Mouse (Mus musculus) midbrain, embryonic 16.5 days (tissue): ENCODE results near the gene B3gat2. TPM values are rescaled to one million over a fixed set of nuclear protein-coding genes. Genes with fewer than 3 reads are reported as not detected.

Source experiments
- ATAC-seq: fragments of 200-750 bp; cut with Nextera tagmentation; 2 replicates; pipeline ENCODE4 v1.8.0; 2017; ENCODE audit warnings: moderate TSS enrichment
- H3K27ac ChIP-seq: fragments of 300-500 bp; sonication (generic); 2 replicates; pipeline ENCODE4 v1.5.1; 2014; ENCODE audit warnings: mild to moderate bottlenecking, low read length, mixed read lengths
- H3K27me3 ChIP-seq: fragments of 300-500 bp; sonication (generic); 2 replicates; pipeline ENCODE4 v1.6.1; 2014; ENCODE audit warnings: low read depth, low read length, mixed read lengths; ENCODE audit not compliant: control insufficient read depth, insufficient read depth
- H3K36me3 ChIP-seq: fragments of 300-500 bp; sonication (generic); 2 replicates; pipeline ENCODE4 v1.6.1; 2014; ENCODE audit warnings: mild to moderate bottlenecking, low read length, moderate library complexity, mixed read lengths; ENCODE audit not compliant: control insufficient read depth, insufficient read depth
- H3K4me1 ChIP-seq: fragments of 300-500 bp; sonication (generic); 2 replicates; pipeline ENCODE4 v1.6.1; 2014; ENCODE audit warnings: mild to moderate bottlenecking, low read length, mixed read lengths; ENCODE audit not compliant: control insufficient read depth, insufficient read depth
- H3K4me2 ChIP-seq: fragments of 300-500 bp; sonication (generic); 2 replicates; pipeline ENCODE4 v1.6.1; 2014; ENCODE audit warnings: mild to moderate bottlenecking, low read length, mixed read lengths
- H3K4me3 ChIP-seq: fragments of 300-500 bp; sonication (generic); 2 replicates; pipeline ENCODE4 v1.5.1; 2014; ENCODE audit warnings: low read depth, mild to moderate bottlenecking, low read length, moderate library complexity, mixed read lengths
- H3K9ac ChIP-seq: fragments of 300-500 bp; sonication (generic); 2 replicates; pipeline ENCODE4 v1.6.1; 2014; ENCODE audit warnings: low read depth, low read length, mixed read lengths
- H3K9me3 ChIP-seq: fragments of 300-500 bp; sonication (generic); replicated peaks from 2 replicates; pipeline ENCODE4 v1.6.1; 2014; ENCODE audit warnings: mild to moderate bottlenecking, low read length, mixed read lengths; ENCODE audit not compliant: control insufficient read depth, poor library complexity, severe bottlenecking
- WGBS: fragments of 180-500 bp; shearing (Covaris S2); extraction: QIAGEN DNeasy Blood & Tissue Kit; methylation state at CpG from one replicate; pipeline ENCODE4 v1.1.7; 2014; 5-methylcytosine and 5-hydroxymethylcytosine counted together
- polyA plus RNA-seq: library from polyadenylated mRNA; unstranded; fragments of >200 nt; fragmentation: Nextera tagmentation; extraction: Ambion mirVana; gene quantifications from 2 replicates; pipeline ENCODE4 v1.2.1, GENCODE M21; 2015

B3gat2 gene
- polyA plus RNA-seq, 1 experiment from 2014 or later, result 16.3 TPM

GRCm38 (mm10) chr1:23798306-23798705 is 36.8 kb downstream of the B3gat2 start:
- no peak overlapping the region for H3K4me3 ChIP-seq
- no peaks in the 10 kb centered on the region for H3K4me1 ChIP-seq
- 91% methylated on average over 9 of the region's 9 CpGs for WGBS
- H3K4me2 ChIP-seq, result no peak overlapping the region
- H3K9ac ChIP-seq, result no peak overlapping the region
- no peak for ATAC-seq
- H3K27ac ChIP-seq, result no peak overlapping the region
- H3K27me3 ChIP-seq, result no peaks in the 10 kb centered on the region
- H3K9me3 ChIP-seq, result no peaks in the 10 kb centered on the region
- H3K36me3 ChIP-seq, result no peaks in the 10 kb centered on the region

DNA sequence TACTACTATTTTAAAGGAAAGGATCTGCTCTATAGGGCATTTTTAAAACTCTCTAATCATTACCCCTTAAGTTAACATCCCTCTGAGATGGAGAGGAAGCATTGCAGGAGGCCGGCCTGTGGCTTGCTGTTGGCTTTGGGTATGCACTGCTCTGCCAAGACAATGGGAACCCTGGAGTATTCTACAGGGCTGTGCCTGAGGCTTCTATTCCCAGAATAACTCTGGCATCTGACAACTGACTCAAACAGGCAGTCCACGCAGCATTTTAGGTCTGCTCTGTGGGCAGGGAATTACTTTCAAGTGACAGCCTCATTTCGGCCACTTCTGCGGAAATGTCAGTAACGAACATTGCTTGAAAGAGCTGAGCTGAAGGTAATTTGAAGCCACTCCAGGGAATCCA is 60.1 kb downstream of the B3gat2 start:
- H3K4me3 ChIP-seq, result no peak overlapping the region
- no peak overlapping the region for H3K4me2 ChIP-seq
- no peaks in the 10 kb centered on the region for H3K27me3 ChIP-seq
- no peak overlapping the region for H3K27ac ChIP-seq
- H3K9me3 ChIP-seq, result no peaks in the 10 kb centered on the region
- 64% methylated on average over 5 of the region's 5 CpGs for WGBS
- no peaks in the 10 kb centered on the region for H3K36me3 ChIP-seq
- H3K9ac ChIP-seq, result no peak overlapping the region
- 0 out of 2 replicates have a peak, but pooled peaks have one; percentile 51 for ATAC-seq
- H3K4me1 ChIP-seq, result peaks cover 3% of the 10 kb centered on the region

DNA sequence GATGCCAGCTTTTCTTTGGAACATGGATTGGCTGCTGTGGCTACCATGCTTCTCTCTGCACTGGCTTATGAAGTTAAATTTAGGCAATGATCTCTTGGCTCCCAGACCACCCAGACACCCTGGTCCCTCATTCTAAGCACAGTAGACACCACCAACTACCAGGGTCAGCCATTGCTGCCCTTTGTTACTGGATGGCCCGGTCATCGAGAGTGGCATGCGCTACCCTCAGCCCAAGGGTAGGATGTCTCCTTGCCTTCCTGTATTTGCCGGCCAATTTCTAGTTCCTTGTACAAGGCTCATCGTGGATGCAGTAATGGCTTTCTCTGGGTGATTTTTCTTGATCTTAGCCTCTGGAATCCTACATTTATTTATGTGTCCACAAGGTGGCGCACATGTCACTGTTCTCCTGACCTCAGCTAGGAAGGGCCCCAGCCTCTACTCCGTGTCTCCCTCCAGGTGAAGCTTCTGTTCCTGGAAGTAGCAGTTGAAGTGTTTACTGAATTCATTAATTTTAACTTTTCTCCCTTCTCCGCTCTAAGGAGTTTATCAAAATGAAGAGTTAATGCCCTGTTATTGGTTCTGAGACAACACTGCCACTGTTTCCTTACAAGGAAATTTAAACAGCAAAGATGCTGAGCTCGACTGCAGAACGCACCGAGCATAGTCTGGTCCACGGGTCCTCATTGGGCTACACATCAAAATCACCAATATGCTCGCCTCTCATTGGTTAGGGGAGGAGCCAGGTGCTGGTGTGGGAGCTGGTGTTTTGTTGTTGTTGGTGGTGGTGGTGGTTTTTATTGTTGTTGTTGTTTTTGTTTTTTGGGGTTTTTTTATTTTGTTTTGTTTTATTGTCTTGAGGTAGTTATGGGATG is 65.6 kb downstream of the B3gat2 start:
- Histone ChIP-seq H3K9me3 (no peaks in the 10 kb centered on the region), H3K9ac (no peak overlapping the region), H3K4me3 (no peak overlapping the region), H3K4me2 (no peak overlapping the region), H3K27ac (no peak overlapping the region), H3K36me3 (no peaks in the 10 kb centered on the region), H3K27me3 (no peaks in the 10 kb centered on the region), H3K4me1 (no peaks in the 10 kb centered on the region)
- WGBS, result 43% methylated on average over 13 of the region's 13 CpGs
- peak; percentile 43; the same call in 1 of the 2 replicates for ATAC-seq

GRCm38 (mm10) chr1:23834246-23834645 is 72.7 kb downstream of the B3gat2 start:
- Histone ChIP-seq H3K27me3 (no peaks in the 10 kb centered on the region), H3K4me3 (no peak overlapping the region), H3K4me1 (peaks cover 4% of the 10 kb centered on the region; the same call in 1 of the 2 replicates), H3K36me3 (0 out of 2 replicates have a peak, but pooled peaks cover 4% of the 10 kb centered on the region), H3K9ac (no peak overlapping the region), H3K4me2 (no peak overlapping the region), H3K27ac (no peak overlapping the region), H3K9me3 (no peaks in the 10 kb centered on the region)
- WGBS, result 76% methylated on average over 7 of the region's 7 CpGs
- no peak for ATAC-seq

- WGBS, result 43% methylated on average over 9 of the region's 9 CpGs
Observed at GRCm38 (mm10) chr1:23834819-23835218, 73.3 kb downstream of the B3gat2 start.

DNA sequence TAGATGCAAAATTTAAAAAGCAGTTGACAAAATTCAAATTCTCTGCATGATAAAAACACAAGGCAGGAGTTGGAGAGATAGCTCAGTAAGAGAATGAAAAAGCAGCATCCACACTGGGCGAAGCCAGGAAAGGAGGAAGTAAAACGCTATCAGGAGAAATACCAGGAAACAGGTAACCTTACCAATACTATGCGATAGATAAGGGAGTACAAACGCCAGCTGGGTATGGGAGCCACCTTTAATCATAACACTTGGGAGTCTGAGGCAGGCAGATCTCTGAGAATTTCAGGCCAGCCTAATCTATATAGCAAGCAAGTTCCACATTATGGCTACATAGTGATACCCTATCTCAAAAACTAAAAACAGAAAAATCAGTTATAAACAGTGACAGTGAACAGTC is 75.1 kb downstream of the B3gat2 start:
- no peak for ATAC-seq
- Histone ChIP-seq H3K9me3 (no peaks in the 10 kb centered on the region), H3K4me3 (no peak overlapping the region), H3K36me3 (0 out of 2 replicates have a peak, but pooled peaks cover 8% of the 10 kb centered on the region), H3K27me3 (no peaks in the 10 kb centered on the region), H3K9ac (no peak overlapping the region), H3K4me1 (peaks cover 4% of the 10 kb centered on the region; the same call in 1 of the 2 replicates), H3K27ac (no peak overlapping the region), H3K4me2 (no peak overlapping the region)
- 96% methylated on average over 4 of the region's 4 CpGs for WGBS

More at GRCm38 (mm10) chr1:23834819-23835218, 73.3 kb downstream of the B3gat2 start:
- Histone ChIP-seq H3K4me2 (no peak overlapping the region), H3K27ac (no peak overlapping the region), H3K4me3 (no peak overlapping the region), H3K4me1 (peaks cover 4% of the 10 kb centered on the region; the same call in 1 of the 2 replicates), H3K9ac (no peak overlapping the region), H3K27me3 (no peaks in the 10 kb centered on the region), H3K9me3 (no peaks in the 10 kb centered on the region), H3K36me3 (0 out of 2 replicates have a peak, but pooled peaks cover 5% of the 10 kb centered on the region)
- peak; percentile 57 for ATAC-seq

- Histone ChIP-seq H3K27ac (no peak overlapping the region), H3K9ac (no peak overlapping the region), H3K36me3 (peaks cover 16% of the 10 kb centered on the region), H3K4me2 (no peak overlapping the region), H3K27me3 (no peaks in the 10 kb centered on the region), H3K4me3 (no peak overlapping the region), H3K4me1 (no peaks in the 10 kb centered on the region), H3K9me3 (no peaks in the 10 kb centered on the region)
- no peak for ATAC-seq
Observed at GRCm38 (mm10) chr1:23840924-23841323, 79.4 kb downstream of the B3gat2 start.

- no peak overlapping the region for H3K9ac ChIP-seq
- peaks cover 19% of the 10 kb centered on the region for H3K36me3 ChIP-seq
- no peaks in the 10 kb centered on the region for H3K9me3 ChIP-seq
- H3K4me3 ChIP-seq, result no peak overlapping the region
- 62% methylated on average over 3 of the region's 3 CpGs for WGBS
- H3K4me2 ChIP-seq, result no peak overlapping the region
- no peaks in the 10 kb centered on the region for H3K4me1 ChIP-seq
- H3K27me3 ChIP-seq, result no peaks in the 10 kb centered on the region
- H3K27ac ChIP-seq, result no peak overlapping the region
- 0 out of 2 replicates have a peak, but pooled peaks have one; percentile 49 for ATAC-seq
Observed at GRCm38 (mm10) chr1:23842629-23843028, 81.1 kb downstream of the B3gat2 start.

DNA sequence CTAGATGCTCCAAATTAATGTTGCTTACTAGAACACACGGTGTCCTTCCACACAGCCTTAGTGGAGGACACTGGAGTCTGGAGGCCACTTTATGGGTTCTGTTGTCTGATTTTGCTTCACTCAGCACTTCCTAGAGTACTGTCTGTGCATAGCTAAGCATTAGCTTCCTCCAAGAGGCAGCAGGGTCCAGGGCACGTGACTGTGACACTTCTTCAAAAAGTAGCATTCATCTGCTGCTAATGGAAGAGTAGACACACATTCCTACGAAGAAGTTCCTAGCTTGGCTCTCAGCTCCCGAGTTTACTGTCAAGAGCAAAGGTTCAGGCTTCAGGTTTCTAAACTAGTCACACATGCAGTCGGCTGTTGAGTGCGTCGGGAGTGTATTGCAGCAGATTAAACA is 82.2 kb downstream of the B3gat2 start:
- WGBS, result 86% methylated on average over 7 of the region's 7 CpGs
- no peaks in the 10 kb centered on the region for H3K27me3 ChIP-seq
- no peak overlapping the region for H3K27ac ChIP-seq
- H3K36me3 ChIP-seq, result peaks cover 23% of the 10 kb centered on the region
- H3K4me1 ChIP-seq, result no peaks in the 10 kb centered on the region
- no peaks in the 10 kb centered on the region for H3K9me3 ChIP-seq
- H3K4me3 ChIP-seq, result no peak overlapping the region
- ATAC-seq, result no peak
- H3K9ac ChIP-seq, result no peak overlapping the region
- no peak overlapping the region for H3K4me2 ChIP-seq
